Mouse (Mus musculus) liver, embryonic 14.5 days (tissue): ENCODE measurements at regions not wholly inside any gene's neighbourhood (a gene's known extent, or its start where the extent isn't known, plus 50 kb on each side); places are given as distances from the start of the nearest gene placed in this dataset.

Experiments
- CTCF ChIP-seq: IDR thresholded peaks from 2 replicates; pipeline ENCODE4 v1.5.1; 2016; ENCODE audit warnings: antibody characterized with exemption, low read depth, control low read depth
- EP300 ChIP-seq: IDR thresholded peaks from 2 replicates; pipeline ENCODE4 v1.6.1; 2016; ENCODE audit warnings: antibody characterized with exemption, low read depth

GRCm38 (mm10) chr1:14589905-14590304, 1503.2 kb downstream of the 4930444P10Rik start:
- TF ChIP-seq EP300 (no peak), CTCF (no peak)
